Mouse (Mus musculus): Measurements from ENCODE around the gene Asphd2.

DNA sequence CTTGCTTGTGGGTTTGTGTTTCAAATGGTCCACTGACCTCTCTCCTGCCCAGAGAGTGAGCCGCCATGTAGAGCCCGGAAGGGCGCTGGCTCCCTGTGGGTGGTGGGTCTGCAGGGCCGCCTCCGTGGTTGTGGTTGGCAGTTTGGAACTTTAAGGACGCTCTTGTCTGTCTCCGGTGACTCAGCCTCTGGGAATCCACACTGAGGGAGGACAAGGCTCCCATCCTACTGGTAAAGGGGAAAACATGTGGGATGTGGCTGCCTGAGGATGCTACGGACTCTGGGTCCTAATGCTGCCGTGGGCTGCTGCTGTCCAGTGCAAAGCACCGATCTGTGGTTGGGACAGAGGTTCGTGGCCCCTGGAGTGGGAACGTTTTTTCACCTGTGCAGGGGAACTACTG lies 26.7 kb downstream of the Asphd2 start:
- TF ChIP-seq CTCF (IDR thresholded peaks at IDR 0.05; ENCODE audit: low read depth, low read length) (no peak), GATA2 (IDR thresholded peaks at IDR 0.05; ENCODE audit: borderline replicate concordance, low read depth, low read length) (no peak), POLR2AphosphoS5 (IDR thresholded peaks at IDR 0.05; ENCODE audit: insufficient replicate concordance, low read depth, low read length) (no peak), GATA1 (IDR thresholded peaks at IDR 0.05; ENCODE audit: borderline replicate concordance, low read length) (no peak), TAL1 (conservative IDR thresholded peaks at IDR 0.05; ENCODE audit: low read depth, low read length) (no peak)

All from G1E (cell line).